Mouse (Mus musculus) mouse embryonic stem cell (cell line): Measurements from ENCODE around the gene Gpatch4.

Source experiments
- in situ Hi-C, 2 experiments: fragments of 300-500 bp; cut with MboI; formaldehyde crosslinking; loops; 1 replicate in 1 of 2; 3 replicates in 1 of 2; pipeline ENCODE4 v1.14.3; 2019 to 2020; ENCODE audit warnings: low sequenced_read_pairs in 2 of 2, low pct_unique_long_range_greater_than_20kb in 1 of 2, mixed read lengths in 1 of 2; ENCODE audit not compliant: unreplicated experiment in 1 of 2

Gpatch4 gene

GRCm38 (mm10) chr3:88042661-88043421 lies at the start of gene Gpatch4:
Gene Gpatch4, plus strand, starts transcription at chr3:88043108.
- in situ Hi-C loops, result no loop called here

DNA sequence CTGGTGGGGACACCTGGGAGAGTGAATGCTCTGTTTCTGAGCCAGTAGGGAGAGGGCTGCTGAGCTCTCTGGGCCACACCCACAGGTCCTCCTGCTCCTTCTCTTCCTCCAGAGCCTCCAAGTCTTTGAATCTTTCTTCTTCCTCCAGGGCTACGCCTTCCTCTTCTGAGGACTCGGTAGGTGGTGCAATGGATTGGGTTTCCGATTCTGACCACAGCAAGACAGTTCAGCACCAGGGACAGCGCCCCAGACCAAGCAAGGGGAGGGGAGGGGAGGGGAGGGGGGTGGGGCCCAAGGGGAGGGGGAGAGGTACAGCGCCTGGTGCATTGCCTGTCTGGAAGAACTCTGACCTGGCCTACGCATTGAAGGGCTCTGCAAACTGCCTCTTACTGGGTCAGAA lies 49.5 kb upstream of the Gpatch4 start:
- in situ Hi-C loops, result no loop called here

GRCm38 (mm10) chr3:87995331-87995730 lies 47.6 kb upstream of the Gpatch4 start:
- in situ Hi-C loops, result no loop called here

- in situ Hi-C loops, result no loop called here
Observed at GRCm38 (mm10) chr3:87996401-87996800, 46.5 kb upstream of the Gpatch4 start.

DNA sequence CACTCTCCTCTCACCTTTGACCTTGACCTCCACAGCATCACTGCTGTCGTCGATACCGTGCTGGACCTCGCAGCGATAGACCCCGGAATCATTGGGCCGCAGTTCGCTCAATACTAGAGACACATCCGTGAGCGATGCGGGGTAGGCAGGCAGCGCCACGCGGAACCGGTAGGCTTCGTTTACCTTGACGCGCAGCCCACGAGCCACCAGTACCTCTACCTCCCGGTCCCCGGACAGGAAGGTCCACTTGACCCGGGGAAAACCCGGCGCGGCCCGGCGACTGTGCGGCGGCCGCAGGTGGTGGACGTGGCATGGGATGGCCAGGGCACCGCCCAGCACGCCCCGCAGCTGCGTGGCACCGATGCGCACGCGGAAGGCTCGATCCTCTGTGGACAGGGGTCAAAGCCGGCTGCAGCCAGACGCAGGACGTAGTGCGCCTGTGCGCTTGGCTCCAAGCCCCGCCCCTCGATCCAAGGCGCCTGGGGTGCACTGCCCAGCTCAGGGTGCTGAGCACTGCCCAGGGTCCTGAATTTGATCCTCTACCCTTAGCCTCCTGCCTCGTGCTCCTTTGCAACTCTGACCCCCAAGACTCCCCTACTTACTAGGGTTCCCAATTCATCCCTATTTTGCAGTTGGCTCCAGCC lies 45.8 kb upstream of the Gpatch4 start:
- in situ Hi-C loops, result no loop called here

DNA sequence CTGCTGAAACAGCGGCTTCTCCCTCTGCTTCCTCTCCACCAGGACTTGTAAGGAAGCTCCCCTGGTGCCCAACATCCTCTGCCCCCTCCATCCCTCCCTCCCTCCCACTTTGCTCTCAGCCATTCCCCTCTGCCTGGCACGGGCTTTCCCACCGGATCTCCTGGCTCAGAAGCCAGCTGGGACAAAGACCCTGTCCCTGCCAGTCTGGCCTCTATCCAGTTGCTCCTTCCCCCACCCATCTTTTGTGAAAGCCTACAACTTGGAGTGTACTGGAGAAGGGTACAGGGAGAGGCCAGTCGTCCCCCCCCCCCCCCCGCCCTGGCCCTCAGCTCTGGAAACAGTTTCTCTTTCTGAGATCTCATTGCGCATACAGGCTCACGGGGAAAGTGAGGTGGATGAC lies 44.2 kb upstream of the Gpatch4 start:
- in situ Hi-C loops, result no loop called here

GRCm38 (mm10) chr3:87999243-87999895 lies 43.5 kb upstream of the Gpatch4 start:
- in situ Hi-C loops, result no loop called here

- in situ Hi-C loops, result no loop called here
Observed at GRCm38 (mm10) chr3:88000181-88000580, 42.7 kb upstream of the Gpatch4 start, which contains the start of gene Bcan. Gene Bcan, minus strand, starts transcription at chr3:88000230.

- in situ Hi-C loops, result no loop called here
Observed at GRCm38 (mm10) chr3:88000816-88001595, 41.9 kb upstream of the Gpatch4 start.

GRCm38 (mm10) chr3:88002291-88002976 lies 40.5 kb upstream of the Gpatch4 start:
- in situ Hi-C loops, result no loop called here

- in situ Hi-C loops, result no loop called here
Observed at GRCm38 (mm10) chr3:88005822-88006786, 36.8 kb upstream of the Gpatch4 start.

GRCm38 (mm10) chr3:88010634-88011265 lies 32.2 kb upstream of the Gpatch4 start:
- in situ Hi-C loops, result loop anchor here in 1 of 2 experiments (5.0 kb wide), 1 partner anchor 72 kb away; the partner anchor contains the start of gene Iqgap3

DNA sequence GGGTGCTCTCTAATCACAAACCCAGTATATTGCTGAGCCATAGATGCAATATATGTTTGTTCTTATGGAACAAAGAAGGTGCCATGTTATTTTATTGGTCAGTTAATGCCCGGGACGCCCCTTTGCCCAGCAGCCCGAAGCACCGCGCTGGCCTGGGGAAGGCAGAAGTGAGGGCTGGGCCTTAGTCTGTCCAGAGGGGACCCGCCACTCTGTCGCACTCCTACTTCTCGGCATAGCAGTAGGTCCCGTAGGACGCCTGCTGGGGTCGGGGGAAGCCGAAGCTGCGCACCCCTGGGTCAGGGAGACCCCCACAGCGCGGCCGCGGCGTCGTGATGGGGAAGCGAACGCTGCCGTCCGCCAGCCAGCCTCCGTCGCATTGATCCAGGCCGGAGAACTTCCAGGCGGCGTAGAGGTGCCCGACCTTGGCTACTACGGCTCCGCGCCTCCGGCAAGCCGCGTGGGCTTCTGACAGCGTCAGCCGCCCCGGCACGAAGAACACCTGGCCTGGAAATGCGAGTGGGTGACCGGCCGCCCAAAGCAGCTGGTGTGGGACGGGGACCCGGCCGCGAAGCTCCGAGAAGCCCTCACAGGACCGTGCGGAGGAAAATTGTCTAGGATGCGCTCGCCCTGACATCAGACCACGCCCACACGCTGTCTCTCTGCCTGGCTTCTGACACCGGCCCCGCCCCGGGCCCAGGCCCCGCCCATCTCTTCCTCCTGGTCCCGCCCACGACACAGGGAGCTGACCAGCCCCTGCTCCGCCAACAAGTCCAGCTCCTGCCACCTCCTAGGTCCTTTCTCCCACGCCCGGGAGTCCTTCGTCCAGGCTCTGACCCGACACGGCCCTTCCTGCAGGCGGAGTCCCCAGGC lies 20.4 kb upstream of the Gpatch4 start:
- in situ Hi-C loops, result loop anchor here in 1 of 2 experiments (10.0 kb wide), 1 partner anchor 52 kb away; the partner anchor contains the start of gene Ttc24

- in situ Hi-C loops, result loop anchor here in 1 of 2 experiments (10.0 kb wide), 1 partner anchor 51 kb away; the partner anchor contains the start of gene Ttc24
Observed at GRCm38 (mm10) chr3:88023192-88024074, 19.5 kb upstream of the Gpatch4 start.

- in situ Hi-C loops, result loop anchor here in 1 of 2 experiments (10.0 kb wide), 1 partner anchor 48 kb away; the partner anchor contains the start of gene Ttc24
Observed at GRCm38 (mm10) chr3:88026823-88027222, 16.1 kb upstream of the Gpatch4 start.
